11 mouse cellular contexts compared by ENCODE assay signal in genomic region chr4:150685043-150685777, GRCm38 (mm10). TPM values are rescaled to one million over a fixed set of nuclear protein-coding genes. Genes with fewer than 3 reads are reported as not detected.
A peak's percentile ranks its signal among the peaks of the same experiment; 100 is the strongest.
DNase-seq lines count a peak whose midpoint lies in the region; ATAC-seq lines count a peak whose summit lies in the region.
"Had no signal": no experiment of that assay in that cellular context is flagged by ENCODE, and none has a peak within 500 bp of the region (broad histone marks: within the 10 kb centered on the region; RNA-seq: fewer than 3 reads in every experiment).

No protein-coding gene starts in this region.

- no peak overlapping the region for H3K9ac ChIP-seq in lung, embryonic 15.5 days
- no peak overlapping the region for H3K9ac ChIP-seq in liver, embryonic 15.5 days
- H3K9ac ChIP-seq in forebrain, embryonic 14.5 days (ENCODE audit: low read length): no peak overlapping the region
- H3K9ac ChIP-seq: embryonic facial prominence, embryonic 15.5 days; midbrain, embryonic 12.5 days had no signal

- peak overlapping the region; percentile 35 for H3K4me2 ChIP-seq in lung, embryonic 15.5 days
- peak overlapping the region; percentile 3; the same call in 1 of the 2 replicates for H3K4me2 ChIP-seq in liver, embryonic 15.5 days
- H3K4me2 ChIP-seq in forebrain, embryonic 14.5 days (ENCODE audit: low read length): no peak overlapping the region
- H3K4me2 ChIP-seq: embryonic facial prominence, embryonic 15.5 days; midbrain, embryonic 12.5 days had no signal

- no peaks in the 10 kb centered on the region for H3K36me3 ChIP-seq in lung, embryonic 15.5 days
- H3K36me3 ChIP-seq in liver, embryonic 15.5 days (replicated peaks): no peaks in the 10 kb centered on the region
- H3K36me3 ChIP-seq in forebrain, embryonic 14.5 days (ENCODE audit: control insufficient read depth, insufficient read depth, low read length): no peaks in the 10 kb centered on the region
- H3K36me3 ChIP-seq: embryonic facial prominence, embryonic 15.5 days; midbrain, embryonic 12.5 days had no signal

- no peak for DNase-seq in lung, postnatal 10 days
- peak; percentile 95 for DNase-seq in kidney, adult 9 months
- DNase-seq in forebrain, embryonic 14.5 days (ENCODE audit: low spot score): no peak
- no peak for DNase-seq in thymus, postnatal 36 days
- no peak for DNase-seq in heart, adult 9 months (ENCODE audit: low spot score in 2 of 2)
- DNase-seq: gastrocnemius, postnatal 25 days had no signal

- H3K27me3 ChIP-seq in lung, embryonic 15.5 days: no peaks in the 10 kb centered on the region
- no peaks in the 10 kb centered on the region for H3K27me3 ChIP-seq in liver, embryonic 15.5 days
- no peaks in the 10 kb centered on the region for H3K27me3 ChIP-seq in forebrain, embryonic 14.5 days (replicated peaks; ENCODE audit: control insufficient read depth, insufficient read depth, low read length)
- H3K27me3 ChIP-seq: embryonic facial prominence, embryonic 15.5 days had no signal

- H3K4me3 ChIP-seq in lung, embryonic 15.5 days: no peak overlapping the region
- no peak overlapping the region for H3K4me3 ChIP-seq in liver, embryonic 15.5 days (replicated peaks)
- no peak overlapping the region for H3K4me3 ChIP-seq in forebrain, embryonic 14.5 days (ENCODE audit: low read depth, low read length)
- H3K4me3 ChIP-seq: embryonic facial prominence, embryonic 15.5 days; midbrain, embryonic 12.5 days had no signal

- H3K9me3 ChIP-seq in lung, embryonic 15.5 days: no peaks in the 10 kb centered on the region
- no peaks in the 10 kb centered on the region for H3K9me3 ChIP-seq in liver, embryonic 15.5 days (replicated peaks)
- 0 out of 2 replicates have a peak, but pooled peaks cover 2% of the 10 kb centered on the region for H3K9me3 ChIP-seq in forebrain, embryonic 14.5 days (replicated peaks; ENCODE audit: control insufficient read depth, low read length)
- H3K9me3 ChIP-seq: embryonic facial prominence, embryonic 15.5 days had no signal

- peak overlapping the region; percentile 65 for H3K27ac ChIP-seq in lung, embryonic 15.5 days
- H3K27ac ChIP-seq in liver, embryonic 15.5 days (replicated peaks): peak overlapping the region; percentile 83
- H3K27ac ChIP-seq in forebrain, embryonic 14.5 days (ENCODE audit: low read depth, low read length): no peak overlapping the region
- H3K27ac ChIP-seq: embryonic facial prominence, embryonic 15.5 days; midbrain, embryonic 12.5 days had no signal

- peaks cover 11% of the 10 kb centered on the region for H3K4me1 ChIP-seq in lung, embryonic 15.5 days
- peaks cover 17% of the 10 kb centered on the region for H3K4me1 ChIP-seq in liver, embryonic 15.5 days (replicated peaks)
- no peaks in the 10 kb centered on the region for H3K4me1 ChIP-seq in forebrain, embryonic 14.5 days (ENCODE audit: control insufficient read depth, insufficient read depth, low read length)

- 32% methylated on average over 15 of the region's 15 CpGs for WGBS in lung, embryonic 15.5 days
- WGBS in liver, embryonic 15.5 days (ENCODE audit: insufficient replicate concordance): 38% methylated on average over 15 of the region's 15 CpGs
- 68% methylated on average over 15 of the region's 15 CpGs for whole genome bisulfite sequencing in forebrain, embryonic 14.5 days

- ATAC-seq in lung, embryonic 15.5 days (ENCODE audit: borderline replicate concordance, extremely low read depth, low FRiP score, low TSS enrichment): no peak
- peak; percentile 84 for ATAC-seq in liver, embryonic 15.5 days (ENCODE audit: insufficient read depth)
- ATAC-seq in forebrain, embryonic 14.5 days: no peak

RNA-seq across cellular contexts. Expression of gene Slc45a1, which starts 33.2 kb away (rescaled TPM):
- polyA plus RNA-seq in lung, embryonic 15.5 days (2015; fragmentation: Nextera tagmentation; extraction: Ambion mirVana): 0.06 TPM in 1 of 2 replicates, not detected in the other
- polyA plus RNA-seq in liver, embryonic 15.5 days (2015; fragmentation: Nextera tagmentation; extraction: Ambion mirVana): not detected in 2 replicates
- polyA plus RNA-seq in forebrain, embryonic 14.5 days (2014; fragmentation: Nextera tagmentation; extraction: Ambion mirVana): 13.1 and 15.9 TPM in 2 replicates
- polyA plus RNA-seq: thymus, postnatal 0 days had no signal

Comparison
In these comparisons a context has a peak if more than half of its experiments do, and no peak if none do; other contexts are left out.
1. RNA of gene Slc45a1, which starts 33.2 kb away (polyA plus RNA-seq): 13.1 to 15.9 TPM in forebrain, embryonic 14.5 days; 0.06 TPM in lung, embryonic 15.5 days and not detected in liver, embryonic 15.5 days; every median in the first group is over 10 times any median in the second.